Mouse (Mus musculus) forebrain, embryonic 10.5 days (tissue): ENCODE data around the gene Mfap2. TPM values are rescaled to one million over a fixed set of nuclear protein-coding genes. Genes with fewer than 3 reads are reported as not detected.

Source experiments
- DNase-seq: peaks from one replicate; pipeline ENCODE4 v3.0.0-alpha.2; 2017; ENCODE audit warnings: low spot score; ENCODE audit errors: extremely low spot score
- H3K27ac ChIP-seq: fragments of 300-500 bp; sonication (generic); 2 replicates; pipeline ENCODE4 v1.5.1; 2016; ENCODE audit warnings: mild to moderate bottlenecking
- H3K27me3 ChIP-seq: fragments of 300-500 bp; sonication (generic); 2 replicates; pipeline ENCODE4 v1.6.1; 2016; ENCODE audit warnings: mild to moderate bottlenecking; ENCODE audit not compliant: poor library complexity, severe bottlenecking
- H3K36me3 ChIP-seq: fragments of 300-500 bp; sonication (generic); replicated peaks from 2 replicates; pipeline ENCODE4 v1.6.1; 2016; ENCODE audit warnings: mild to moderate bottlenecking, moderate library complexity
- H3K4me1 ChIP-seq: fragments of 300-500 bp; sonication (generic); 2 replicates; pipeline ENCODE4 v1.6.1; 2016
- H3K4me3 ChIP-seq: fragments of 300-500 bp; sonication (generic); 2 replicates; pipeline ENCODE4 v1.5.1; 2016; ENCODE audit warnings: mild to moderate bottlenecking, moderate library complexity
- H3K9me3 ChIP-seq: fragments of 300-500 bp; sonication (generic); 2 replicates; pipeline ENCODE4 v1.6.1; 2016; ENCODE audit warnings: mild to moderate bottlenecking, moderate library complexity
- WGBS: fragments of 180-500 bp; shearing (Covaris S2); methylation state at CpG from one replicate; pipeline ENCODE4 v1.1.7; 2016; 5-methylcytosine and 5-hydroxymethylcytosine counted together
- polyA plus RNA-seq: library from polyadenylated mRNA; unstranded; fragments of >200 nt; fragmentation: Nextera tagmentation; extraction: Ambion mirVana; gene quantifications from 2 replicates; pipeline ENCODE4 v1.2.1, GENCODE M21; 2016

Mfap2 gene
- polyA plus RNA-seq, 1 experiment from 2014 or later: 265 TPM

GRCm38 (mm10) chr4:140977278-140977677 lies 32.9 kb upstream of the Mfap2 start:
- Histone ChIP-seq H3K27ac (no peak overlapping the region), H3K36me3 (peaks cover 92% of the 10 kb centered on the region), H3K27me3 (no peaks in the 10 kb centered on the region), H3K4me1 (no peaks in the 10 kb centered on the region; the same call in 1 of the 2 replicates), H3K9me3 (peaks cover 9% of the 10 kb centered on the region; the same call in 1 of the 2 replicates), H3K4me3 (no peak overlapping the region)
- 92% methylated on average over 10 of the region's 10 CpGs for WGBS
- no peak for DNase-seq

GRCm38 (mm10) chr4:140977886-140978692 lies 32.1 kb upstream of the Mfap2 start:
- peaks cover 83% of the 10 kb centered on the region for H3K36me3 ChIP-seq

DNA sequence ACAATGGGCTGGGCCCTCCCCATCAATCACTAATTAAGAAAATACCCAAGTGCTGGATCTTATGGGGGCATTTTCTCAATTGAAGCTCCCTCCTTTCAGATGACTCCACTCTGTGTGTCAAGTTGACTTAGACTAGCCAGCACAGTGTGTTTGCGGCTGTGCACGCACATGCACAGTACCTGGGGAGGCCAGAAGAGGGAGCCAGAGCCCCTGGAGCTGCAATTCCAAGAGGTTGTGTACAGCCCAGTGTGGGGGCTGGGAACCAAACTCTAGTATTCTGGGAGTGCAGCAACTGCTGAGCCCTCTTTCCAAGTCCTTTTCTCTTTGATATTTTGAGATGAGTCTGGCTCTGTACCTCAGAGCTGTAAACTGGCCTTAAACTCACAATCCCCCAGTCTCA lies 28.6 kb upstream of the Mfap2 start:
- DNase-seq: no peak
- H3K4me3 ChIP-seq: no peak overlapping the region

More at GRCm38 (mm10) chr4:140977886-140978692, 32.1 kb upstream of the Mfap2 start:
- H3K9me3 ChIP-seq: peaks cover 9% of the 10 kb centered on the region; the same call in 1 of the 2 replicates
- H3K27me3 ChIP-seq: no peaks in the 10 kb centered on the region
- H3K4me3 ChIP-seq: no peak overlapping the region
- no peak overlapping the region for H3K27ac ChIP-seq
- 97% methylated on average over 14 of the region's 14 CpGs for WGBS
- H3K4me1 ChIP-seq: peaks cover 7% of the 10 kb centered on the region
- DNase-seq: no peak

DNA sequence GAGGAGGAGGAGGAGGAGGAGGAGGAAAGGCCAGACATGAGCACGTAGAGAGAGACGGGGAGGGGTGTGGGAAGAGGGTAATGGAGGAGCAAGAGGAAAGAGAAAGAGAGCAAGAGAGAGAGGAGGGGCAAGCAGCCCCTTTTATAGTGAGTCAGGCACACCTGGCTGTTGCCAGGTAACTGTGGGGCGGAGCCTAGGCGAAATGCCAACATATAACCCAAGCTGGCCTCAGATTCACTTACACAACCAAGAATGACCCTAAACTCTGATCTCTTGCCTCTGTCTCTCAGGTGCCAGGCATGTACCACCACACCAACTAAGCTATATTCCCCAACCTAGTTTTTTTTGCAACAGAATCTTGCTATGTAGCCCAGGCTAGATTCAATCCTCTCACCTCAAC lies 27.4 kb upstream of the Mfap2 start:
- no peak for DNase-seq
- WGBS: 61% methylated on average over 4 of the region's 4 CpGs
- Histone ChIP-seq H3K27me3 (no peaks in the 10 kb centered on the region), H3K27ac (peak overlapping the region; percentile 67; the same call in 1 of the 2 replicates), H3K36me3 (peaks cover 36% of the 10 kb centered on the region), H3K4me1 (peaks cover 31% of the 10 kb centered on the region), H3K4me3 (no peak overlapping the region), H3K9me3 (peaks cover 9% of the 10 kb centered on the region; the same call in 1 of the 2 replicates)

More for the DNA sequence above, 28.6 kb upstream of the Mfap2 start:
- H3K9me3 ChIP-seq: peaks cover 9% of the 10 kb centered on the region; the same call in 1 of the 2 replicates
- WGBS: 88% methylated on average over 2 of the region's 2 CpGs
- H3K36me3 ChIP-seq: peaks cover 48% of the 10 kb centered on the region
- peaks cover 22% of the 10 kb centered on the region for H3K4me1 ChIP-seq
- no peak overlapping the region for H3K27ac ChIP-seq
- H3K27me3 ChIP-seq: no peaks in the 10 kb centered on the region

GRCm38 (mm10) chr4:140983442-140983841 lies 26.8 kb upstream of the Mfap2 start:
- 18% methylated on average over 9 of the region's 9 CpGs for WGBS
- DNase-seq: no peak
- Histone ChIP-seq H3K27me3 (no peaks in the 10 kb centered on the region), H3K4me1 (peaks cover 37% of the 10 kb centered on the region), H3K9me3 (peaks cover 9% of the 10 kb centered on the region; the same call in 1 of the 2 replicates), H3K36me3 (peaks cover 30% of the 10 kb centered on the region), H3K27ac (peak overlapping the region; percentile 67), H3K4me3 (no peak overlapping the region)

GRCm38 (mm10) chr4:140984544-140984943 lies 25.7 kb upstream of the Mfap2 start:
- Histone ChIP-seq H3K4me1 (peaks cover 48% of the 10 kb centered on the region), H3K9me3 (peaks cover 9% of the 10 kb centered on the region; the same call in 1 of the 2 replicates), H3K27ac (no peak overlapping the region), H3K27me3 (no peaks in the 10 kb centered on the region), H3K36me3 (peaks cover 19% of the 10 kb centered on the region), H3K4me3 (no peak overlapping the region)
- DNase-seq: no peak
- WGBS: 91% methylated on average over 6 of the region's 6 CpGs

DNA sequence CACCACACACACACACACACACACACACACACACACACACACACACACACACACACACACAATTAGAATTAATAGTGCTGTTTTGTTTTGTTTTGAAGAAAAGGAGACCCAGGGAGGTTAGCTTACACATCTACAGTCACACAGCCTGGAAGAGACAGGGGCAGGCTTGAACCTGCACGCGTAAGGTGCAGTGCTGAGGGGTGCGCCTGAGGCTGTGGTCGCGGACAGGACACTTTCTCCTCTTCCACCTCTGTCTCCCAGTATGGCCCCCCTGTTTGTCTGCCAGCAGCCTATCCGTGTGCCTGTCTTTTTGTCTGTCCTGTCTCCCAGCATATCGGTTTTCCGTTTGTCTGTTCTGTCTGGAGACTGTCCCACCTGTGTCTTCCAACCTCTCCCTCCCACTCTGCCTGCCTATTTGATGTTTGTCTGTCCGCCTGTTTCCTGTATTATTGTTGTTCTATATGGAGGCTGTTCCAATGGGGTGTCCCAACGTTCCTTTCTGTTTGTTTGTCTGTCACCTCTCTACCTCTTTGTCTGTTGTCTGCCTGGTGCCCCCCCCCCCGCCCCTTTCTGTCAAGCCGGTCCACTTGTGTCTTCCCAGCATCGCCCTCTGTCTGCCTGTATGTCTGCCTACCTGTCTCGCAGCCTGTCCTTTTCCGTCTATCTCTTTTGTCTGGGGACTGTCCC lies 24.1 kb upstream of the Mfap2 start:
- Histone ChIP-seq H3K9me3 (peaks cover 9% of the 10 kb centered on the region; the same call in 1 of the 2 replicates), H3K4me1 (peaks cover 56% of the 10 kb centered on the region), H3K36me3 (peaks cover 8% of the 10 kb centered on the region), H3K4me3 (peak overlapping the region; percentile 74), H3K27ac (peak overlapping the region; percentile 87), H3K27me3 (no peaks in the 10 kb centered on the region)
- 28% methylated on average over 15 of the region's 15 CpGs for WGBS
- no peak for DNase-seq

DNA sequence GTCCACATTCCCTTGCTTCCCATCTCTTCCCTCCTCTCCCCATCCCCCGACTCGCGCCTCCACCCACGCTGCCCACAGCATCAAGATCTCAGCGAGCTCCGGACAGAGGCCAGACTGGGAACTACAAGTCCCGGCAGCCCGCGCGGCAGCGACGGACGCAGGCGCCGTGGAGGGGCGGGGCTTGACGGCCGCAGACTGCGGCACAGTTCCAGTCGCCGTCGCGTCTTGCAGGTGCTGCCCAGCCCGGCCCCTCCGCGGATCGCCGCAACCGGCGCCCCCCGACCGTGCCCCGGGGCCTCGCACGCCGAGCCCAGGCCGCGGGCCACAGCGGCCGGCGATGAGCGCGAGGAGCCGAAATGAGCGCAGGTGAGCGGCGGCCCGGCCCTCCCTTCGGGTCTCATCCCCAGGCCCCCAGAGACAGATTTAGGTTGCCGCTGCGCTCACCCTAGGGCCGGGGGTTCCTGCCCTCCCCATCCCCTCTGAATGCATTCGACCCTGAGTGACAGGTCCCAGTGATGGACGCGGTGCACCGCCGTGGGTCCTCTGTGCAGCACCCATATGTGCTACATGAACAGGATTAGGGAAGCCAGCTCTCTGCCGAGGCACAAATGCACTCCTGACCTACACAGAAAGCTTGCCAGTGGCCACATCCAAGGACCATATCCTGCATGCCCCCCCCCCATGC lies 23.4 kb upstream of the Mfap2 start, which contains the start of gene Atp13a2:
TSS of gene Atp13a2 (plus strand) at position 163 of the 685 bp plus-strand sequence.
- H3K27ac ChIP-seq: peak within 1 kb of the TSS; percentile 87
- under 1% methylated on average over 58 of the region's 58 CpGs for WGBS
- H3K27me3 ChIP-seq: no peaks in the 10 kb centered on the region
- H3K36me3 ChIP-seq: peaks cover 6% of the 10 kb centered on the region; the same call in 1 of the 2 replicates
- H3K4me3 ChIP-seq: peak within 1 kb of the TSS; percentile 74
- DNase-seq: peak; percentile 86
- H3K4me1 ChIP-seq: peaks cover 61% of the 10 kb centered on the region
- peaks cover 2% of the 10 kb centered on the region; the same call in 1 of the 2 replicates for H3K9me3 ChIP-seq

DNA sequence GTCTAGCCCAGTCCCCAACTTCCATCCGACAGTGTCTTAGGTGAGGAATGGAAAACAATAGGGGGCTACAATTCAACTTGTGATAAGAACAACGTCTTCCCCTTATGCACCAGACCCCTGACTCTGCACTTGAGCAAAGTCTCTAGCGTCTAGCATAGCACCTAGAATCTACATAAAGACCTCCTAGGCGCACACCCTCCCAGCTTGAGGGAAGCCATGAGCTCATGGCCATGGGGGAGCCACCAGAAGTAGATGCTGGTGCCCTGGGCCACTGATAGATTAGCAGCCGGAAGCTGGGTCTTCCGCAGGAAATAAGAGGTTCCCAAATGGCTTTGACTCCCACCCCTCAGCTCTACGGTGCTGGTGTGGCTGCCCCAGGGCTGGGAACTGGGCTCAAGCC lies 22.7 kb upstream of the Mfap2 start:
- peaks cover 64% of the 10 kb centered on the region for H3K4me1 ChIP-seq
- no peak for DNase-seq
- WGBS: 39% methylated on average over 7 of the region's 7 CpGs
- H3K36me3 ChIP-seq: peaks cover 12% of the 10 kb centered on the region
- peak overlapping the region; percentile 87 for H3K27ac ChIP-seq
- H3K4me3 ChIP-seq: peak overlapping the region; percentile 74
- no peaks in the 10 kb centered on the region for H3K27me3 ChIP-seq
- no peaks in the 10 kb centered on the region for H3K9me3 ChIP-seq

DNA sequence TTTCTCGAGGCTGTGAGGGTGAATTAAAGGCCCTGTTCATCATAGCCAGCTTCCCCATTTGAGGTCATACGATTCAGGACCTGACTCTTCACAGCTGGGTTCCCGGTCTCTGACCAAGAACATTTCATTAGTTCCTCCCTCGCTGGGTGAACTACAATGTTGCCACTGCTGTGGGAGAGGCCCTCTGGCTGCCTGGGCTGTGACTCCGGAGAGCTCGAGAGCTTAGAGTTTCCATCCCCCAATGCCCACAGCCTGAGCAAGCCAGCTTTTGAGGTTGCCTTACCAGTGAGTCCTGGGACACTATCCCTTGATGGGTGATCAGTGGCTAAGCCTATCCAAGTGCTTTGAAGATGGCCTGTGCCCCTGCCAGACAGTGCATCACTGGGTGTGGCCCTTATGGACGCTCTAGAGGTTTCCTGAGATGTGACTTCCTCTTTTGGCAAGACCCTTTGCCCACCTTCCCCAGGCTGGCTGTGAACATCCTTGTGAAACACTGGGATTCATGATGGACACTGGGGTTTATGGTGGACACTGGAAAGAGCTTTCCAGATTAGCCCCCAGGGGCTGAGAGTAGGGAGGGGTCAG lies 21.4 kb upstream of the Mfap2 start:
- Histone ChIP-seq H3K9me3 (no peaks in the 10 kb centered on the region), H3K27me3 (no peaks in the 10 kb centered on the region), H3K4me1 (peaks cover 51% of the 10 kb centered on the region), H3K27ac (no peak overlapping the region), H3K4me3 (no peak overlapping the region), H3K36me3 (peaks cover 23% of the 10 kb centered on the region)
- WGBS: 71% methylated on average over 7 of the region's 7 CpGs
- no peak for DNase-seq

GRCm38 (mm10) chr4:140989447-140989846 lies 20.8 kb upstream of the Mfap2 start:
- Histone ChIP-seq H3K4me1 (peaks cover 51% of the 10 kb centered on the region), H3K36me3 (peaks cover 29% of the 10 kb centered on the region), H3K9me3 (no peaks in the 10 kb centered on the region), H3K27me3 (no peaks in the 10 kb centered on the region), H3K4me3 (no peak overlapping the region), H3K27ac (no peak overlapping the region)
- DNase-seq: no peak
- 94% methylated on average over 14 of the region's 14 CpGs for WGBS

DNA sequence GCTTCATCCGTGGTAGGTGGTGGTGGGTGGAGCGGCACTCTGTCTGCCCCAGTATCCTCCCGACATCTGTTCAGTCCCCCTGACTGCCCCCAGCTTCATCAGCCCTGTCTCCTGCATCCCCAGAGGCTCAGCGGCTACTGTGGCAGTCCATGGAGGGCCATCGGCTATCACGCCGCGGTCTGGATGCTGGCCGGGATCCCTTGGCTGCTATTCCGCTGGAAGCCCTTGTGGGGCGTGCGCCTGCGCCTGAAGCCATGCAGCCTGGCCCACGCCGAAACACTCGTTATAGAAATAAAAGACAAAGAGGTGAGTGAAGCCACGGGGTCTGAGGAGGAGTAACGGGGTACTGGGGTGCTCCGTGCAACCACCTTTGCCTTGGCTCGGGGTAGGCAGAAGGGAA lies 18.0 kb upstream of the Mfap2 start:
- 86% methylated on average over 20 of the region's 20 CpGs for WGBS
- H3K36me3 ChIP-seq: peaks cover 57% of the 10 kb centered on the region
- no peak overlapping the region for H3K4me3 ChIP-seq
- 0 out of 2 replicates have a peak overlapping the region, but pooled peaks have one; percentile 17 for H3K27ac ChIP-seq
- H3K9me3 ChIP-seq: no peaks in the 10 kb centered on the region
- DNase-seq: no peak
- peaks cover 40% of the 10 kb centered on the region for H3K4me1 ChIP-seq
- no peaks in the 10 kb centered on the region for H3K27me3 ChIP-seq
